Mouse (Mus musculus): ENCODE measurements at regions not wholly inside any gene's neighbourhood (a gene's known extent, or its start where the extent isn't known, plus 50 kb on each side); places are given as distances from the start of the nearest gene placed in this dataset.

GRCm38 (mm10) chr8:8376791-8377190, 284.3 kb downstream of the Efnb2 start:
- DNase-seq: no peak

GRCm38 (mm10) chr8:8376379-8376778, 284.7 kb downstream of the Efnb2 start:
- DNase-seq: no peak

GRCm38 (mm10) chr8:8367282-8367871, 293.7 kb downstream of the Efnb2 start:
- DNase-seq: no peak

- DNase-seq: peak; percentile 81
Observed at GRCm38 (mm10) chr8:8361941-8362537, 299.0 kb downstream of the Efnb2 start.

- no peak for DNase-seq
Observed at GRCm38 (mm10) chr8:8360586-8360985, 300.5 kb downstream of the Efnb2 start.

- peak; percentile 19 for DNase-seq
Observed at GRCm38 (mm10) chr8:8354977-8355376, 306.1 kb downstream of the Efnb2 start.

- peak; percentile 21 for DNase-seq
Observed at GRCm38 (mm10) chr8:8344661-8345060, 316.4 kb downstream of the Efnb2 start.

- DNase-seq: no peak
Observed at GRCm38 (mm10) chr8:8335256-8335972, 325.6 kb downstream of the Efnb2 start.

GRCm38 (mm10) chr8:8334515-8334914, 326.5 kb downstream of the Efnb2 start:
- DNase-seq: no peak

- no peak for DNase-seq
Observed at GRCm38 (mm10) chr8:8331249-8331648, 329.8 kb downstream of the Efnb2 start.

GRCm38 (mm10) chr8:8328010-8328666, 332.9 kb downstream of the Efnb2 start:
- peak; percentile 18 for DNase-seq

GRCm38 (mm10) chr8:8326066-8326834, 334.8 kb downstream of the Efnb2 start:
- no peak for DNase-seq

- no peak for DNase-seq
Observed at GRCm38 (mm10) chr8:8325420-8325819, 335.6 kb downstream of the Efnb2 start.

- no peak for DNase-seq
Observed at GRCm38 (mm10) chr8:8324520-8324919, 336.5 kb downstream of the Efnb2 start.

GRCm38 (mm10) chr8:8308253-8308652, 352.8 kb downstream of the Efnb2 start:
- peak; percentile 34 for DNase-seq

GRCm38 (mm10) chr8:8307487-8307886, 353.6 kb downstream of the Efnb2 start:
- no peak for DNase-seq

GRCm38 (mm10) chr8:8299965-8300767, 360.9 kb downstream of the Efnb2 start:
- DNase-seq: no peak

- no peak for DNase-seq
Observed at GRCm38 (mm10) chr8:8292577-8293247, 368.3 kb downstream of the Efnb2 start.

GRCm38 (mm10) chr8:8285876-8286275, 375.2 kb downstream of the Efnb2 start:
- no peak for DNase-seq

GRCm38 (mm10) chr8:8274987-8275386, 386.1 kb downstream of the Efnb2 start:
- DNase-seq: peak; percentile 6

GRCm38 (mm10) chr8:8274211-8274641, 386.8 kb downstream of the Efnb2 start:
- DNase-seq: no peak
